Mouse (Mus musculus): ENCODE measurements around the gene Slc38a8. TPM values are rescaled to one million over a fixed set of nuclear protein-coding genes. Genes with fewer than 3 reads are reported as not detected.
A peak's percentile ranks its signal among the peaks of the same experiment; 100 is the strongest.

Slc38a8 gene
- polyA plus RNA-seq, 1 experiment from 2014 or later = 0.08 TPM

- ATAC-seq (ENCODE audit: low FRiP score) = peak; percentile 55
These were observed 54.3 kb downstream of the Slc38a8 start for GRCm38 (mm10) chr8:119446990-119447780.

DNA sequence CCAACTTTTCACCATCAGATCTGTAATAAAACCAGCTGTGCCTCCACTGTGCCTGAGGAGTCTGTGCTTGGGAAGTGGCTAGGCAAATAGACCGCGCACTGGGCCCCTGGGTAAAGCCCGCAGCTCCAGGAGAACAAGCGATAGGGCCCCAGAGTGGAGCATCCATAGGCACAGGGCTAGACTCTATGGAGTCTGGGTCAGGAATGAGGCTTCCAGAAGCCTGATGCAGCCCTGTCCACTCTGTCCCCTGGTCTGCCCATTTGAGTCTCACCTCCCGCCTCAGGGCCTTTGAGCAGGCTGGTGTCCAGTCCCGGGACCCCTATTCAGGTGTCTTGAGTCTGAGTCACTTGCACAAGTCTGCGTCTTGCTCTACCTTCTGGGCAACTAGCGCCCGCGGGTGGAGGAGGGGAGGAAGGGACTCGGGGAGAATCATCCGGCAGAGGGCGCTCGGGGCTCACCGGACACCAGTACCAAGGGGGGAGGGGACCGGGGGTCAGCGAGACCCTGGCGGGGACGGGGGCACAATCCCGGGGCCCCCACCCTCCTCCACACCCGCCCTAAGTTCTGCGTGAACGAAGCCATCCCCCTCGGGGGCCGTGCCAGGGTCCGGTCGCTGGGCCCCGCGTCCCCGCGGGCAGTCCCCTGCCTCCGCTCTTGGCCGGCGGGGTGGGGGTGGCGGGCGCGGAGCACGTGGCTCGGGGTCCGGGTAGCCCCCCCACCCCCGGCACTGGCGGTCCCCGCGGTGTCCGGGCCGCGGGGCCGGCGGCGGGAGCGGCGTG lies 55.1 kb downstream of the Slc38a8 start, which contains the start of gene Necab2:
TSS of gene Necab2 (plus strand) at position 509 of the 779 bp plus-strand sequence.
- H3K27ac ChIP-seq = no peak within 1 kb of the TSS
- peak within 1 kb of the TSS; percentile 73 for H3K4me2 ChIP-seq (replicated peaks)
- H3K4me1 ChIP-seq = peaks cover 20% of the 10 kb centered on the region
- WGBS = 2% methylated on average over 25 of the region's 52 CpGs
- ATAC-seq (ENCODE audit: low FRiP score) = peak; percentile 65
- H3K9me3 ChIP-seq (replicated peaks) = no peaks in the 10 kb centered on the region
- peak within 1 kb of the TSS; percentile 76 for H3K9ac ChIP-seq
- no peaks in the 10 kb centered on the region for H3K36me3 ChIP-seq
- H3K4me3 ChIP-seq = peak within 1 kb of the TSS; percentile 73
- peaks cover 52% of the 10 kb centered on the region for H3K27me3 ChIP-seq

More at GRCm38 (mm10) chr8:119446990-119447780, 54.3 kb downstream of the Slc38a8 start:
- peaks cover 20% of the 10 kb centered on the region for H3K4me1 ChIP-seq
- H3K4me2 ChIP-seq (replicated peaks) = peak overlapping the region; percentile 73
- no peaks in the 10 kb centered on the region for H3K9me3 ChIP-seq (replicated peaks)
- peaks cover 47% of the 10 kb centered on the region for H3K27me3 ChIP-seq
- H3K27ac ChIP-seq = no peak overlapping the region
- no peaks in the 10 kb centered on the region for H3K36me3 ChIP-seq
- H3K4me3 ChIP-seq = peak overlapping the region; percentile 73
- under 1% methylated on average over 57 of the region's 80 CpGs for WGBS
- H3K9ac ChIP-seq = peak overlapping the region; percentile 76

- no peak overlapping the region for H3K9ac ChIP-seq
- no peak for ATAC-seq (ENCODE audit: low FRiP score)
These were observed 58.5 kb downstream of the Slc38a8 start for GRCm38 (mm10) chr8:119442970-119443369.

DNA sequence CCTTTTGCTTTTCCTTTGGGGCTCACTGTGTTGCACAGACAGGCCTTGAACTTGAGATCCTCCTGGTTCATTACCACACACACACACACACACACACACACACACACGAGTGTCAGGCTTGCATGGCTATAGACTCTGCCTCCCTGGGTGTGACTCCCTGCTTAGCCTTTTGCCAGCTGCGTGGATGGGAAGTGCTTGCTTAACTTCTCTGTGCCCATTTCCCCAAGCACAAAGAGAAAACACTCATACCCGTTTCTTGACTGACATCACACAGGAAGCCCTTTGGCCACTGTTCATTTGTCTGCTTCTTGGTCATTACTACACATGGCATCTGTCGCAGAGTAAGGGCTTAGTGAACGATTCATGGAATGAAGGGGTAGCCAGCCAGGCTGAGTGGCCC lies 59.5 kb downstream of the Slc38a8 start:
- ATAC-seq (ENCODE audit: low FRiP score) = no peak
- H3K27ac ChIP-seq = no peak overlapping the region
- H3K27me3 ChIP-seq = peaks cover 23% of the 10 kb centered on the region
- H3K36me3 ChIP-seq = no peaks in the 10 kb centered on the region
- H3K4me3 ChIP-seq = no peak overlapping the region
- H3K4me2 ChIP-seq (replicated peaks) = no peak overlapping the region
- 74% methylated on average over 5 of the region's 5 CpGs for WGBS
- peaks cover 17% of the 10 kb centered on the region for H3K4me1 ChIP-seq
- H3K9me3 ChIP-seq (replicated peaks) = no peaks in the 10 kb centered on the region
- H3K9ac ChIP-seq = no peak overlapping the region

More at GRCm38 (mm10) chr8:119442970-119443369, 58.5 kb downstream of the Slc38a8 start:
- Histone ChIP-seq H3K27me3 (peaks cover 32% of the 10 kb centered on the region), H3K4me3 (no peak overlapping the region), H3K4me2 (replicated peaks) (no peak overlapping the region), H3K36me3 (no peaks in the 10 kb centered on the region), H3K4me1 (peaks cover 21% of the 10 kb centered on the region), H3K9me3 (replicated peaks) (no peaks in the 10 kb centered on the region), H3K27ac (no peak overlapping the region)
- 95% methylated on average over 8 of the region's 8 CpGs for WGBS

- no peak overlapping the region for H3K4me2 ChIP-seq (replicated peaks)
- 0 out of 2 replicates have a peak, but pooled peaks have one; percentile 18 for ATAC-seq (ENCODE audit: low FRiP score)
- H3K9me3 ChIP-seq (replicated peaks) = no peaks in the 10 kb centered on the region
- no peak overlapping the region for H3K27ac ChIP-seq
- H3K27me3 ChIP-seq = peaks cover 22% of the 10 kb centered on the region
- no peak overlapping the region for H3K4me3 ChIP-seq
- peaks cover 20% of the 10 kb centered on the region for H3K4me1 ChIP-seq
- H3K36me3 ChIP-seq = no peaks in the 10 kb centered on the region
- 54% methylated on average over 1 of the region's 1 CpGs for WGBS
- no peak overlapping the region for H3K9ac ChIP-seq
These were observed 60.6 kb downstream of the Slc38a8 start for GRCm38 (mm10) chr8:119440952-119441270.

GRCm38 (mm10) chr8:119440250-119440951 lies 61.1 kb downstream of the Slc38a8 start:
- peak; percentile 51; the same call in 1 of the 2 replicates for ATAC-seq (ENCODE audit: low FRiP score)

DNA sequence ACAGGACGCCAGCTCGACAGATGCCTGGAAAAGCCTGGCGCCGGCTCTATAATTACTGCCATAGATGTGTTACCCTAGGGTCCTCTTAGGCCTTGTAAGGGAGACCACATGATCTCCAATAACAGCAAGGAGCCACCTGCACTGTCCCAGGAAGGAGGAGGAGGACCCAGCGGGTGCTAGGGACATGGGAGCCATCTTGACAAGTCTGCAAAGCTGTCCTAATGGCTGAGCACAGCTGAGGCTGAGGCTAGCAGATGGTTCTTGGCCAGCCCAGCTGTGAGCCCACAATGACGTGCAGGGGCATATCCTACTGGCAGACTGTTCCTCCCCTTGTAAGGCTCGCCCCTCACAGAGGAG lies 61.6 kb downstream of the Slc38a8 start:
- ATAC-seq (ENCODE audit: low FRiP score) = peak; percentile 46; the same call in 1 of the 2 replicates
- H3K36me3 ChIP-seq = no peaks in the 10 kb centered on the region
- no peak overlapping the region for H3K4me3 ChIP-seq
- 70% methylated on average over 7 of the region's 7 CpGs for WGBS
- no peak overlapping the region for H3K4me2 ChIP-seq (replicated peaks)
- H3K27ac ChIP-seq = no peak overlapping the region
- H3K9me3 ChIP-seq (replicated peaks) = no peaks in the 10 kb centered on the region
- no peak overlapping the region for H3K9ac ChIP-seq
- peaks cover 13% of the 10 kb centered on the region for H3K27me3 ChIP-seq
- H3K4me1 ChIP-seq = peaks cover 20% of the 10 kb centered on the region

More at GRCm38 (mm10) chr8:119440250-119440951, 61.1 kb downstream of the Slc38a8 start:
- H3K9me3 ChIP-seq (replicated peaks) = no peaks in the 10 kb centered on the region
- no peaks in the 10 kb centered on the region for H3K36me3 ChIP-seq
- no peak overlapping the region for H3K4me3 ChIP-seq
- WGBS = 12% methylated on average over 16 of the region's 16 CpGs
- H3K9ac ChIP-seq = no peak overlapping the region
- no peak overlapping the region; the same call in 1 of the 2 replicates for H3K27ac ChIP-seq
- no peak overlapping the region for H3K4me2 ChIP-seq (replicated peaks)
- H3K27me3 ChIP-seq = peaks cover 19% of the 10 kb centered on the region
- H3K4me1 ChIP-seq = peaks cover 20% of the 10 kb centered on the region

- no peak for ATAC-seq (ENCODE audit: low FRiP score)
- WGBS = 73% methylated on average over 2 of the region's 2 CpGs
- Histone ChIP-seq H3K27me3 (peaks cover 13% of the 10 kb centered on the region), H3K27ac (no peak overlapping the region), H3K36me3 (no peaks in the 10 kb centered on the region), H3K9me3 (replicated peaks) (no peaks in the 10 kb centered on the region), H3K4me2 (replicated peaks) (no peak overlapping the region), H3K4me3 (no peak overlapping the region), H3K4me1 (peaks cover 20% of the 10 kb centered on the region), H3K9ac (no peak overlapping the region)
These were observed 62.1 kb downstream of the Slc38a8 start for GRCm38 (mm10) chr8:119439424-119439823.

- Histone ChIP-seq H3K9me3 (replicated peaks) (no peaks in the 10 kb centered on the region), H3K27ac (no peak overlapping the region), H3K36me3 (no peaks in the 10 kb centered on the region), H3K4me1 (peaks cover 20% of the 10 kb centered on the region), H3K4me3 (no peak overlapping the region), H3K27me3 (peaks cover 13% of the 10 kb centered on the region), H3K4me2 (replicated peaks) (no peak overlapping the region), H3K9ac (no peak overlapping the region)
- ATAC-seq (ENCODE audit: low FRiP score) = no peak
- WGBS = 80% methylated on average over 6 of the region's 6 CpGs
These were observed 62.6 kb downstream of the Slc38a8 start for GRCm38 (mm10) chr8:119438876-119439275.

DNA sequence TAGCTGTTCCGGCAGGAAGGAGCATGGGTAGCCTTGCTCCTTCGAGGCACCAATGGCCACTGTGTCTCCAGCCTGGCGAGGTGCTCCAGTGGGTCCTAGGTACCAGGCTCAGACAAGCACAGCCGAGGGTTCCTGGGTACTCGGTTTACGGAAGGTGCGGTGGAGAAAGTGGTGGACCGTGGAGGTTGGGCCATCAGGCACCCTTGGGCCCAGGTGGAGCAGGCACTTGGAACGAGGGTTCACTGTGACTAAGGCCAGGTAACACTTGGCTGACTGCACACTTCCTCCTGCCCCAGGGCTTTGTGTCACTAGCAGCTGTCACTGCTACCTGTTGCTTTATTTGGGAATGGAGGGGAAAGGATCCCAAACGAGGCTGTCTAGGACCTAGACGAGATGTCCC lies 64.0 kb downstream of the Slc38a8 start:
- H3K27ac ChIP-seq = no peak overlapping the region
- H3K4me2 ChIP-seq (replicated peaks) = no peak overlapping the region
- peaks cover 8% of the 10 kb centered on the region for H3K27me3 ChIP-seq
- no peaks in the 10 kb centered on the region for H3K36me3 ChIP-seq
- WGBS = 69% methylated on average over 11 of the region's 11 CpGs
- no peak overlapping the region for H3K9ac ChIP-seq
- no peak overlapping the region for H3K4me3 ChIP-seq
- peaks cover 20% of the 10 kb centered on the region for H3K4me1 ChIP-seq
- no peaks in the 10 kb centered on the region for H3K9me3 ChIP-seq (replicated peaks)
- ATAC-seq (ENCODE audit: low FRiP score) = no peak

GRCm38 (mm10) chr8:119436933-119437332 lies 64.6 kb downstream of the Slc38a8 start:
- Histone ChIP-seq H3K9ac (no peak overlapping the region), H3K4me1 (peaks cover 20% of the 10 kb centered on the region), H3K36me3 (no peaks in the 10 kb centered on the region), H3K27me3 (peaks cover 2% of the 10 kb centered on the region), H3K27ac (no peak overlapping the region), H3K4me2 (replicated peaks) (no peak overlapping the region), H3K9me3 (replicated peaks) (no peaks in the 10 kb centered on the region), H3K4me3 (no peak overlapping the region)
- ATAC-seq (ENCODE audit: low FRiP score) = no peak
- WGBS = 16% methylated on average over 9 of the region's 9 CpGs

DNA sequence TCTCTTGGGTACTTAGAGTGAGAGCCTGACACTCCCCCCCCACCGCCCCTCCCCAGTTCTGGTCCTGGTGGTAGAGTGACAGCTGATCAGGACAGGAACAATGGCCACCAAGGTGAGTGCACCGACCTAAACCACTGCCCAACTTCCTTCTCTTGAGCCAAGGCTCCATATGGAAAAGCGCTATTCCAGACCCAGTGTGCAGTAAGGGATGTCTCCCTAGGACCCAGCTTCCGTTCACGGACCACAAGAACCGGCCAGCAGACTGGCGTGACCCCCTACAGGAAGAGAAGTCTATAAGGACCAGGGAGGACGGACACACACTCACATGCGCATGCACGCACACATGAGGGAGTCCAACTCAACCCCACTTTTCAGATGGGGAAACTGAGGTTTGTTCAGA lies 65.2 kb downstream of the Slc38a8 start:
- WGBS = 87% methylated on average over 10 of the region's 10 CpGs
- Histone ChIP-seq H3K4me3 (no peak overlapping the region), H3K27ac (no peak overlapping the region), H3K4me1 (peaks cover 20% of the 10 kb centered on the region), H3K36me3 (no peaks in the 10 kb centered on the region), H3K9me3 (replicated peaks) (no peaks in the 10 kb centered on the region), H3K4me2 (replicated peaks) (no peak overlapping the region), H3K27me3 (no peaks in the 10 kb centered on the region), H3K9ac (no peak overlapping the region)
- ATAC-seq (ENCODE audit: low FRiP score) = no peak

All from hindbrain, embryonic 12.5 days (tissue).